Mouse (Mus musculus): Measurements from ENCODE around the gene Rab2b. TPM values are rescaled to one million over a fixed set of nuclear protein-coding genes. Genes with fewer than 3 reads are reported as not detected.
A peak's percentile ranks its signal among the peaks of the same experiment; 100 is the strongest.

Gene Rab2b
- polyA plus RNA-seq (2012; ENCODE audit: insufficient read depth, insufficient read length, missing spikeins), result 17.6 and 20.0 TPM in 2 replicates

- Histone ChIP-seq H3K27ac (ENCODE audit: insufficient read depth, low read depth, low read length) (peak within 1 kb of the TSS; percentile 79), H3K4me1 (ENCODE audit: control insufficient read depth, insufficient read depth, low read length) (peaks cover 10% of the 10 kb centered on the region), H3K4me3 (ENCODE audit: insufficient read depth, low read length) (peak within 1 kb of the TSS; percentile 91)
- TF ChIP-seq CTCF (IDR thresholded peaks at IDR 0.05; ENCODE audit: low read depth, low read length), result peak; percentile 63
- no peak for TF ChIP-seq POLR2A (IDR thresholded peaks at IDR 0.05; ENCODE audit: borderline replicate concordance, low read depth, low read length)
These were observed at the start of gene Rab2b, which contains the start of gene Tox4 for GRCm38 (mm10) chr14:52278932-52279746. Gene Rab2b (minus strand): TSS chr14:52279545. Gene Tox4 (plus strand): TSS chr14:52279146.

- Histone ChIP-seq H3K27ac (ENCODE audit: insufficient read depth, low read depth, low read length) (no peak within 1 kb of the TSS), H3K4me3 (ENCODE audit: insufficient read depth, low read length) (peak within 1 kb of the TSS; percentile 31), H3K4me1 (ENCODE audit: control insufficient read depth, insufficient read depth, low read length) (0 out of 2 replicates have a peak, but pooled peaks cover 4% of the 10 kb centered on the region)
- TF ChIP-seq POLR2A (IDR thresholded peaks at IDR 0.05; ENCODE audit: borderline replicate concordance, low read depth, low read length) (no peak), CTCF (IDR thresholded peaks at IDR 0.05; ENCODE audit: low read depth, low read length) (no peak)
These were observed 48.8 kb upstream of the Rab2b start, which contains the start of gene Sall2 for GRCm38 (mm10) chr14:52327910-52328812. Gene Sall2 (minus strand): TSS chr14:52328762.

- TF ChIP-seq CTCF (IDR thresholded peaks at IDR 0.05; ENCODE audit: low read depth, low read length), result no peak
- no peak for TF ChIP-seq POLR2A (IDR thresholded peaks at IDR 0.05; ENCODE audit: borderline replicate concordance, low read depth, low read length)
- H3K4me3 ChIP-seq (ENCODE audit: insufficient read depth, low read length), result 0 out of 2 replicates have a peak overlapping the region, but pooled peaks have one; percentile 23
- 0 out of 2 replicates have a peak, but pooled peaks cover 4% of the 10 kb centered on the region for H3K4me1 ChIP-seq (ENCODE audit: control insufficient read depth, insufficient read depth, low read length)
- no peak overlapping the region for H3K27ac ChIP-seq (ENCODE audit: insufficient read depth, low read depth, low read length)
These were observed 48.1 kb upstream of the Rab2b start for GRCm38 (mm10) chr14:52327375-52327901.

- H3K27ac ChIP-seq (ENCODE audit: insufficient read depth, low read depth, low read length), result no peak overlapping the region
- TF ChIP-seq CTCF (IDR thresholded peaks at IDR 0.05; ENCODE audit: low read depth, low read length) (no peak), POLR2A (IDR thresholded peaks at IDR 0.05; ENCODE audit: borderline replicate concordance, low read depth, low read length) (no peak)
- 0 out of 2 replicates have a peak, but pooled peaks cover 4% of the 10 kb centered on the region for H3K4me1 ChIP-seq (ENCODE audit: control insufficient read depth, insufficient read depth, low read length)
- no peak overlapping the region for H3K4me3 ChIP-seq (ENCODE audit: insufficient read depth, low read length)
These were observed 46.5 kb upstream of the Rab2b start for GRCm38 (mm10) chr14:52325890-52326289.

- peaks cover 8% of the 10 kb centered on the region; the same call in 1 of the 2 replicates for H3K4me1 ChIP-seq (ENCODE audit: control insufficient read depth, insufficient read depth, low read length)
- no peak overlapping the region for H3K4me3 ChIP-seq (ENCODE audit: insufficient read depth, low read length)
- TF ChIP-seq POLR2A (IDR thresholded peaks at IDR 0.05; ENCODE audit: borderline replicate concordance, low read depth, low read length) (no peak), CTCF (IDR thresholded peaks at IDR 0.05; ENCODE audit: low read depth, low read length) (no peak)
- no peak overlapping the region for H3K27ac ChIP-seq (ENCODE audit: insufficient read depth, low read depth, low read length)
These were observed 40.0 kb upstream of the Rab2b start for GRCm38 (mm10) chr14:52319361-52319760.

- Histone ChIP-seq H3K4me1 (ENCODE audit: control insufficient read depth, insufficient read depth, low read length) (peaks cover 16% of the 10 kb centered on the region), H3K4me3 (ENCODE audit: insufficient read depth, low read length) (peak overlapping the region; percentile 25; the same call in 1 of the 2 replicates), H3K27ac (ENCODE audit: insufficient read depth, low read depth, low read length) (no peak overlapping the region)
- TF ChIP-seq POLR2A (IDR thresholded peaks at IDR 0.05; ENCODE audit: borderline replicate concordance, low read depth, low read length) (no peak), CTCF (IDR thresholded peaks at IDR 0.05; ENCODE audit: low read depth, low read length) (no peak)
These were observed 37.3 kb upstream of the Rab2b start for GRCm38 (mm10) chr14:52316441-52317225.

- H3K4me1 ChIP-seq (ENCODE audit: control insufficient read depth, insufficient read depth, low read length), result peaks cover 16% of the 10 kb centered on the region
- H3K4me3 ChIP-seq (ENCODE audit: insufficient read depth, low read length), result peak overlapping the region; percentile 68
- TF ChIP-seq CTCF (IDR thresholded peaks at IDR 0.05; ENCODE audit: low read depth, low read length) (no peak), POLR2A (IDR thresholded peaks at IDR 0.05; ENCODE audit: borderline replicate concordance, low read depth, low read length) (no peak)
- no peak overlapping the region for H3K27ac ChIP-seq (ENCODE audit: insufficient read depth, low read depth, low read length)
These were observed 36.6 kb upstream of the Rab2b start for GRCm38 (mm10) chr14:52315792-52316440.

GRCm38 (mm10) chr14:52315283-52315780, 36.0 kb upstream of the Rab2b start:
- Histone ChIP-seq H3K4me3 (ENCODE audit: insufficient read depth, low read length) (peak overlapping the region; percentile 68), H3K27ac (ENCODE audit: insufficient read depth, low read depth, low read length) (no peak overlapping the region), H3K4me1 (ENCODE audit: control insufficient read depth, insufficient read depth, low read length) (peaks cover 16% of the 10 kb centered on the region)
- no peak for TF ChIP-seq CTCF (IDR thresholded peaks at IDR 0.05; ENCODE audit: low read depth, low read length)
- TF ChIP-seq POLR2A (IDR thresholded peaks at IDR 0.05; ENCODE audit: borderline replicate concordance, low read depth, low read length), result no peak
